7 mouse cellular contexts compared by ENCODE assay signal in genomic region chr19:18872792-18873569, GRCm38 (mm10).
A peak's percentile ranks its signal among the peaks of the same experiment; 100 is the strongest.
DNase-seq lines count a peak whose midpoint lies in the region; ATAC-seq and TF ChIP-seq lines count a peak whose summit lies in the region.

No protein-coding gene starts in this region.

- H3K4me2 ChIP-seq in kidney, embryonic 14.5 days (replicated peaks; ENCODE audit: low read depth, low read length) = no peak overlapping the region
- no peak overlapping the region for H3K4me2 ChIP-seq in hindbrain, postnatal 0 days (ENCODE audit: low read depth, low read length)
- no peak overlapping the region for H3K4me2 ChIP-seq in neural tube, embryonic 15.5 days
- no peak overlapping the region for H3K4me2 ChIP-seq in heart, embryonic 11.5 days

- no peak overlapping the region for H3K27ac ChIP-seq in kidney, embryonic 14.5 days (ENCODE audit: low read depth, low read length)
- no peak overlapping the region for H3K27ac ChIP-seq in cortical plate, adult 2 months (ENCODE audit: insufficient read depth, low read length)
- peak overlapping the region; percentile 65; the same call in 1 of the 2 replicates for H3K27ac ChIP-seq in hindbrain, postnatal 0 days
- peak overlapping the region; percentile 43 for H3K27ac ChIP-seq in neural tube, embryonic 15.5 days (replicated peaks)
- H3K27ac ChIP-seq in heart, embryonic 11.5 days (ENCODE audit: low read depth, low read length) = no peak overlapping the region

- no peak for TF ChIP-seq POLR2A in cortical plate, adult 2 months (IDR thresholded peaks at IDR 0.05; ENCODE audit: extremely low read depth, insufficient read depth, low read length)

- no peak for ATAC-seq in kidney, embryonic 14.5 days (ENCODE audit: low FRiP score, low TSS enrichment)
- ATAC-seq in hindbrain, postnatal 0 days = peak; percentile 82
- peak; percentile 80 for ATAC-seq in neural tube, embryonic 15.5 days (ENCODE audit: low FRiP score)
- ATAC-seq in heart, embryonic 11.5 days (replicated peaks; ENCODE audit: insufficient number of reproducible peaks, low FRiP score, low TSS enrichment) = no peak

- no peaks in the 10 kb centered on the region for H3K27me3 ChIP-seq in kidney, embryonic 14.5 days (ENCODE audit: control insufficient read depth, insufficient read depth, low read length)
- H3K27me3 ChIP-seq in hindbrain, postnatal 0 days (ENCODE audit: insufficient read depth, low read length) = no peaks in the 10 kb centered on the region
- no peaks in the 10 kb centered on the region for H3K27me3 ChIP-seq in neural tube, embryonic 15.5 days (replicated peaks)
- no peaks in the 10 kb centered on the region for H3K27me3 ChIP-seq in heart, embryonic 11.5 days (ENCODE audit: control insufficient read depth, insufficient read depth, low read length)

- H3K4me1 ChIP-seq in kidney, embryonic 14.5 days (ENCODE audit: control insufficient read depth, insufficient read depth, low read length) = no peaks in the 10 kb centered on the region
- H3K4me1 ChIP-seq in cortical plate, adult 2 months (ENCODE audit: control insufficient read depth, insufficient read depth, low read length) = no peaks in the 10 kb centered on the region; the same call in 1 of the 2 replicates
- peaks cover 9% of the 10 kb centered on the region; the same call in 1 of the 2 replicates for H3K4me1 ChIP-seq in hindbrain, postnatal 0 days (ENCODE audit: insufficient read depth, low read length)
- peaks cover 14% of the 10 kb centered on the region for H3K4me1 ChIP-seq in neural tube, embryonic 15.5 days
- no peaks in the 10 kb centered on the region for H3K4me1 ChIP-seq in heart, embryonic 11.5 days (ENCODE audit: control insufficient read depth, insufficient read depth, low read length)

- H3K9ac ChIP-seq in kidney, embryonic 14.5 days (ENCODE audit: low read depth, low read length) = no peak overlapping the region
- no peak overlapping the region for H3K9ac ChIP-seq in hindbrain, postnatal 0 days (replicated peaks; ENCODE audit: low read length)
- no peak overlapping the region for H3K9ac ChIP-seq in neural tube, embryonic 15.5 days (replicated peaks)
- H3K9ac ChIP-seq in heart, embryonic 11.5 days (ENCODE audit: low read depth, low read length) = no peak overlapping the region

- 65% methylated on average over 6 of the region's 6 CpGs for WGBS in kidney, embryonic 14.5 days
- WGBS in hindbrain, postnatal 0 days = 21% methylated on average over 6 of the region's 6 CpGs
- WGBS in neural tube, embryonic 15.5 days = 30% methylated on average over 6 of the region's 6 CpGs
- WGBS in heart, embryonic 11.5 days (ENCODE audit: insufficient replicate concordance) = 64% methylated on average over 6 of the region's 6 CpGs

- TF ChIP-seq CTCF in cortical plate, adult 2 months (IDR thresholded peaks at IDR 0.05; ENCODE audit: extremely low read depth, insufficient read depth, low read length) = peak; percentile 62
- TF ChIP-seq CTCF in hindbrain, postnatal 0 days (IDR thresholded peaks at IDR 0.05; ENCODE audit: low read depth) = peak; percentile 85

- H3K9me3 ChIP-seq in kidney, embryonic 14.5 days (ENCODE audit: control insufficient read depth, low read length) = no peaks in the 10 kb centered on the region
- H3K9me3 ChIP-seq in hindbrain, postnatal 0 days (ENCODE audit: low read length) = no peaks in the 10 kb centered on the region
- no peaks in the 10 kb centered on the region for H3K9me3 ChIP-seq in neural tube, embryonic 15.5 days (replicated peaks)
- no peaks in the 10 kb centered on the region for H3K9me3 ChIP-seq in heart, embryonic 11.5 days (replicated peaks; ENCODE audit: control insufficient read depth, low read length)

- peak; percentile 14 for DNase-seq in kidney, postnatal 14 days
- DNase-seq in hindbrain, postnatal 0 days (ENCODE audit: low spot score) = peak; percentile 89
- DNase-seq in B cell, adult 2 months = no peak

- no peaks in the 10 kb centered on the region for H3K36me3 ChIP-seq in kidney, embryonic 14.5 days (ENCODE audit: control insufficient read depth, insufficient read depth, low read length)
- H3K36me3 ChIP-seq in hindbrain, postnatal 0 days (ENCODE audit: insufficient read depth, low read length) = no peaks in the 10 kb centered on the region
- no peaks in the 10 kb centered on the region for H3K36me3 ChIP-seq in neural tube, embryonic 15.5 days
- H3K36me3 ChIP-seq in heart, embryonic 11.5 days (ENCODE audit: control insufficient read depth, insufficient read depth, low read length) = no peaks in the 10 kb centered on the region

- H3K4me3 ChIP-seq in kidney, embryonic 14.5 days (ENCODE audit: low read length) = no peak overlapping the region
- H3K4me3 ChIP-seq in cortical plate, adult 2 months (ENCODE audit: insufficient read depth, low read length) = no peak overlapping the region
- no peak overlapping the region for H3K4me3 ChIP-seq in hindbrain, postnatal 0 days (ENCODE audit: low read length)
- H3K4me3 ChIP-seq in neural tube, embryonic 15.5 days (replicated peaks) = no peak overlapping the region
- no peak overlapping the region for H3K4me3 ChIP-seq in heart, embryonic 11.5 days (ENCODE audit: low read depth, low read length)

Comparison
In these comparisons a context has a peak if more than half of its experiments do, and no peak if none do; other contexts are left out.
1. DNase-seq: peak in kidney, postnatal 14 days (single experiment) and hindbrain, postnatal 0 days (single experiment); none in B cell, adult 2 months (0 of 2).
2. ATAC-seq: peak in hindbrain, postnatal 0 days (single experiment) and neural tube, embryonic 15.5 days (single experiment); none in kidney, embryonic 14.5 days (single experiment) and heart, embryonic 11.5 days (single experiment).
3. H3K27ac ChIP-seq: peak in hindbrain, postnatal 0 days (single experiment) and neural tube, embryonic 15.5 days (single experiment); none in kidney, embryonic 14.5 days (single experiment), cortical plate, adult 2 months (single experiment) and heart, embryonic 11.5 days (single experiment).